Mouse (Mus musculus) gastrocnemius, postnatal 14 days (tissue): ENCODE measurements around the gene Loxl4. TPM values are rescaled to one million over a fixed set of nuclear protein-coding genes. Genes with fewer than 3 reads are reported as not detected.

Source experiments
- DNase-seq: peaks from one replicate; pipeline ENCODE4 v3.0.0; 2021; ENCODE audit warnings: mixed read lengths
- intact Hi-C: fragments of 180-260 bp; cut with DNase I; formaldehyde crosslinking; loops from one replicate; pipeline ENCODE4 v1.15.1; 2025; ENCODE audit warnings: low total_unique reads
- total RNA-seq, 2 experiments: library from RNA; stranded (reverse); gene quantifications; 2 replicates each; pipeline ENCODE4 v1.2.3; 2021

The Loxl4 gene
- total RNA-seq, 2 experiments from 2014 or later = 2.5 to 3.1 TPM

GRCm38 (mm10) chr19:42613647-42614225 is 1.1 kb upstream of the Loxl4 start:
- intact Hi-C loops = no loop called here
- DNase-seq = no peak

GRCm38 (mm10) chr19:42613116-42613515 is 503 bp upstream of the Loxl4 start:
- intact Hi-C loops = no loop called here
- DNase-seq = peak; percentile 32

GRCm38 (mm10) chr19:42611746-42612145 is 867 bp downstream of the Loxl4 start:
- DNase-seq = no peak
- intact Hi-C loops = no loop called here

GRCm38 (mm10) chr19:42609716-42610115 is 2.9 kb downstream of the Loxl4 start:
- intact Hi-C loops = no loop called here
- DNase-seq = no peak

- intact Hi-C loops = no loop called here
These were observed 4.5 kb downstream of the Loxl4 start for GRCm38 (mm10) chr19:42608082-42608481.

GRCm38 (mm10) chr19:42602576-42602975 is 10.0 kb downstream of the Loxl4 start:
- DNase-seq = no peak
- intact Hi-C loops = no loop called here

More at GRCm38 (mm10) chr19:42608082-42608481, 4.5 kb downstream of the Loxl4 start:
- no peak for DNase-seq

- DNase-seq = no peak
- intact Hi-C loops = no loop called here
These were observed 10.6 kb downstream of the Loxl4 start for GRCm38 (mm10) chr19:42602041-42602440.

- no peak for DNase-seq
- intact Hi-C loops = no loop called here
These were observed 11.2 kb downstream of the Loxl4 start for GRCm38 (mm10) chr19:42601445-42601844.

- intact Hi-C loops = no loop called here
- DNase-seq = no peak
These were observed 12.0 kb downstream of the Loxl4 start for GRCm38 (mm10) chr19:42600591-42600990.

- DNase-seq = no peak
- intact Hi-C loops = loop anchor here (10.0 kb wide), 1 partner anchor 135 kb away; no protein-coding TSS in a partner anchor
These were observed 12.7 kb downstream of the Loxl4 start for GRCm38 (mm10) chr19:42599891-42600290.

GRCm38 (mm10) chr19:42597896-42598295 is 14.7 kb downstream of the Loxl4 start:
- intact Hi-C loops = loop anchor here (10.0 kb wide), 1 partner anchor 137 kb away; no protein-coding TSS in a partner anchor
- DNase-seq = no peak

- DNase-seq = no peak
- intact Hi-C loops = loop anchor here (10.0 kb wide), 1 partner anchor 138 kb away; no protein-coding TSS in a partner anchor
These were observed 15.3 kb downstream of the Loxl4 start for GRCm38 (mm10) chr19:42597286-42597685.

GRCm38 (mm10) chr19:42595066-42595465 is 17.5 kb downstream of the Loxl4 start:
- DNase-seq = no peak
- intact Hi-C loops = loop anchor here (10.0 kb wide), 1 partner anchor 140 kb away; no protein-coding TSS in a partner anchor

GRCm38 (mm10) chr19:42593456-42593855 is 19.2 kb downstream of the Loxl4 start:
- no peak for DNase-seq

GRCm38 (mm10) chr19:42591534-42591933 is 21.1 kb downstream of the Loxl4 start:
- DNase-seq = no peak
- intact Hi-C loops = loop anchor here (10.0 kb wide), 1 partner anchor 143 kb away; no protein-coding TSS in a partner anchor

More at GRCm38 (mm10) chr19:42593456-42593855, 19.2 kb downstream of the Loxl4 start:
- intact Hi-C loops = loop anchor here (10.0 kb wide), 1 partner anchor 141 kb away; no protein-coding TSS in a partner anchor

GRCm38 (mm10) chr19:42589246-42589645 is 23.4 kb downstream of the Loxl4 start:
- intact Hi-C loops = no loop called here
- no peak for DNase-seq

- intact Hi-C loops = no loop called here
- no peak for DNase-seq
These were observed 24.9 kb downstream of the Loxl4 start for GRCm38 (mm10) chr19:42587704-42588103.

- intact Hi-C loops = no loop called here
- DNase-seq = no peak
These were observed 28.4 kb downstream of the Loxl4 start for GRCm38 (mm10) chr19:42584188-42584587.

GRCm38 (mm10) chr19:42583677-42584076 is 28.9 kb downstream of the Loxl4 start:
- DNase-seq = no peak

GRCm38 (mm10) chr19:42582811-42583370 is 29.7 kb downstream of the Loxl4 start:
- no peak for DNase-seq
- intact Hi-C loops = no loop called here

More at GRCm38 (mm10) chr19:42583677-42584076, 28.9 kb downstream of the Loxl4 start:
- intact Hi-C loops = no loop called here

GRCm38 (mm10) chr19:42580701-42581100 is 31.9 kb downstream of the Loxl4 start:
- no peak for DNase-seq
- intact Hi-C loops = no loop called here
